Mouse (Mus musculus) heart, embryonic 15.5 days (tissue): ENCODE data around the gene Tacr2. TPM values are rescaled to one million over a fixed set of nuclear protein-coding genes. Genes with fewer than 3 reads are reported as not detected.

ENCODE experiments used
- ATAC-seq: fragments of 200-750 bp; cut with Nextera tagmentation; replicated peaks from 2 replicates; pipeline ENCODE4 v1.8.0; 2017; ENCODE audit warnings: low read depth, moderate TSS enrichment; ENCODE audit not compliant: insufficient number of reproducible peaks, insufficient read depth, low FRiP score
- H3K27ac ChIP-seq: fragments of 300-500 bp; sonication (generic); 2 replicates; pipeline ENCODE4 v1.5.1; 2015; ENCODE audit warnings: mild to moderate bottlenecking, inconsistent platforms
- H3K27me3 ChIP-seq: fragments of 300-500 bp; sonication (generic); 2 replicates; pipeline ENCODE4 v1.6.1; 2015; ENCODE audit warnings: inconsistent platforms
- H3K36me3 ChIP-seq: fragments of 300-500 bp; sonication (generic); 2 replicates; pipeline ENCODE4 v1.6.1; 2015; ENCODE audit warnings: mild to moderate bottlenecking, inconsistent platforms
- H3K4me1 ChIP-seq: fragments of 300-500 bp; sonication (generic); replicated peaks from 2 replicates; pipeline ENCODE4 v1.6.1; 2015; ENCODE audit warnings: inconsistent platforms
- H3K4me2 ChIP-seq: fragments of 300-500 bp; sonication (generic); 2 replicates; pipeline ENCODE4 v1.6.1; 2015; ENCODE audit warnings: inconsistent platforms, mild to moderate bottlenecking, moderate library complexity
- H3K4me3 ChIP-seq: fragments of 300-500 bp; sonication (generic); 2 replicates; pipeline ENCODE4 v1.5.1; 2015; ENCODE audit warnings: mild to moderate bottlenecking, inconsistent platforms
- H3K9ac ChIP-seq: fragments of 300-500 bp; sonication (generic); 2 replicates; pipeline ENCODE4 v1.6.1; 2015; ENCODE audit warnings: mild to moderate bottlenecking, inconsistent platforms
- H3K9me3 ChIP-seq: fragments of 300-500 bp; sonication (generic); replicated peaks from 2 replicates; pipeline ENCODE4 v1.6.1; 2016; ENCODE audit warnings: inconsistent platforms
- WGBS: fragments of 180-500 bp; shearing (Covaris S2); methylation state at CpG from one replicate; pipeline ENCODE4 v1.1.7; 2015; ENCODE audit warnings: mixed read lengths; 5-methylcytosine and 5-hydroxymethylcytosine counted together
- polyA plus RNA-seq: library from polyadenylated mRNA; unstranded; fragments of >200 nt; fragmentation: Nextera tagmentation; extraction: Ambion mirVana; gene quantifications from 2 replicates; pipeline ENCODE4 v1.2.1, GENCODE M21; 2015

The Tacr2 gene
- polyA plus RNA-seq, 1 experiment from 2014 or later = not detected

DNA sequence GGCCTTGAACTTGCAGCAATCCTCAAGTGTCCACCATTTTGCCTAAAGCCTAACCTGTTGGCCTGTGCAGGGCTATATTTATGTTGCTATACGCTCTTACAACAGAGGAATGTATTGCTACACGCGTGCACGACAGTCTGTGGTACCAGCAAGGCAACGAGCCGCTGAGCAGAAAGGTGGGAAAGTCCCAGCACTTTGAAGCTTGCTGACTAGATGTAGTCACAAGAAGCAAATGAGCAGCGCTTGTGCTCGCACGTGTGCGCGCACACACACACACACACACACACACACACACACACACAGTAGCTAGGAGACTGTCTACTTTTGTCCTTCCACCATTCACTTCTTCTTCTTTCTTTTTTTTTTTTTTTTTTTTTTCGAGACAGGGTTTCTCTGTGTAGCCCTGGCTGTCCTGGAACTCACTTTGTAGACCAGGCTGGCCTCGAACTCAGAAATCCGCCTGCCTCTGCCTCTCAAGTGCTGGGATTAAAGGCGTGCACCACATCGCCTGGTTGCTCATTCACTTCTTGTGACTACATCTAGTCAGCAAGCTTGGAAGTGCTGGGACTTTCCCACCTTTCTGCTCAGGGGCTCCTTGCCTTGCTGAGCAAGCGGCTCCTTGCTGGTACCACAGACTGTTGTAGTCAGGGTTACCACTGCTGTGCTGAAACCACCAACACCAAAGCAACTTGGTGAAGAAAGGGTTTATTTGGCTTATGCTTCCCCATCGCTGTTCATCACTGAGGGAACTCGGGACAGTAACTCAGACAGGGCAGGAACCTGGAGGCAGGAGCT lies 25.5 kb downstream of the Tacr2 start:
- 93% methylated on average over 18 of the region's 19 CpGs for WGBS

DNA sequence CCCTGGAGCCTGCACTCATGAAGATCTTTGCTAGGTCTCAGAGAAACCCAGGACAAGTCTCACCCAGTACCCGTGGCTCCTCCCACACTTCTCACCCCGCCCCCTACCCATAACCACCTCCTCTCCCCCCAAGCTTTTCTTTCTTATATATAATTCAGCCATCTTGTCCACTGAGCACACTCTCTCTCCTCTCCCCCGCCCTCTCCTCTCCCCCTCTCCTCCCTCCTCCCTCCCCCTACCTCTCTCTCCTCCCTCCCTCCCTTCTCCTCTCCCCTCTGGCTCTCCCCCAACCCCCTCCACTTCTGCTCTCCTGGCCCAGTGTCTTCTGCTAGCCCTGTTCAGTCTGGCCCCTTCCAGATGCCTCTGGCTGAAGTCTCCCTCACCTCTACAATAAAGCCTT lies 26.8 kb downstream of the Tacr2 start:
- H3K27ac ChIP-seq = no peak overlapping the region
- WGBS = 66% methylated on average over 3 of the region's 3 CpGs

More for the DNA sequence above, 25.5 kb downstream of the Tacr2 start:
- H3K27me3 ChIP-seq = no peaks in the 10 kb centered on the region
- no peak overlapping the region for H3K4me2 ChIP-seq
- H3K9ac ChIP-seq = no peak overlapping the region
- no peaks in the 10 kb centered on the region for H3K9me3 ChIP-seq
- no peak overlapping the region for H3K27ac ChIP-seq
- no peaks in the 10 kb centered on the region for H3K4me1 ChIP-seq
- no peak for ATAC-seq
- no peak overlapping the region for H3K4me3 ChIP-seq
- H3K36me3 ChIP-seq = peaks cover 66% of the 10 kb centered on the region

DNA sequence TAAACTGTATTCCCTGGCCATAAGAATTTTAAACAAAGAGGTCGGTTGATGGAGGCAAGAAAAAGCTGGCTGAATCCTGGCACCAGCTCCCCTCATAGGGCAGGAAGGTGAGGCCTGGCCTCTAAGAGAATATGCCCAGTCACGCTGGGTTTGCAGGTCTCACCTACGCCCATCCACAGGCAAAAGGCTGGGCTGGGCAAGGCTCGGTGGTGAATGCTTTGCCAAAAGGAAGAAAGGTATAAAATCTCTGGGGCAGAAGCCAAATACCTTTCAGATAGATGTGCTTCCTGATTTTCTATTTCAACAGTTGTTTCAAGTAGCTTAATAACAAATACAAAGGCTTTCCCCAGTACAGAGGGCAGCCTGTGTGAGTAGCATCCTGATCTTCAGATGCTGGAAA lies 27.4 kb downstream of the Tacr2 start:
- Histone ChIP-seq H3K4me2 (no peak overlapping the region), H3K4me3 (no peak overlapping the region), H3K27me3 (no peaks in the 10 kb centered on the region), H3K9ac (no peak overlapping the region), H3K27ac (no peak overlapping the region), H3K9me3 (no peaks in the 10 kb centered on the region), H3K36me3 (peaks cover 65% of the 10 kb centered on the region), H3K4me1 (no peaks in the 10 kb centered on the region)
- WGBS = 81% methylated on average over 4 of the region's 4 CpGs
- ATAC-seq = no peak

More for the DNA sequence above, 26.8 kb downstream of the Tacr2 start:
- Histone ChIP-seq H3K4me2 (no peak overlapping the region), H3K27me3 (no peaks in the 10 kb centered on the region), H3K4me1 (no peaks in the 10 kb centered on the region), H3K36me3 (peaks cover 65% of the 10 kb centered on the region), H3K4me3 (no peak overlapping the region), H3K9me3 (no peaks in the 10 kb centered on the region), H3K9ac (no peak overlapping the region)
- ATAC-seq = no peak

DNA sequence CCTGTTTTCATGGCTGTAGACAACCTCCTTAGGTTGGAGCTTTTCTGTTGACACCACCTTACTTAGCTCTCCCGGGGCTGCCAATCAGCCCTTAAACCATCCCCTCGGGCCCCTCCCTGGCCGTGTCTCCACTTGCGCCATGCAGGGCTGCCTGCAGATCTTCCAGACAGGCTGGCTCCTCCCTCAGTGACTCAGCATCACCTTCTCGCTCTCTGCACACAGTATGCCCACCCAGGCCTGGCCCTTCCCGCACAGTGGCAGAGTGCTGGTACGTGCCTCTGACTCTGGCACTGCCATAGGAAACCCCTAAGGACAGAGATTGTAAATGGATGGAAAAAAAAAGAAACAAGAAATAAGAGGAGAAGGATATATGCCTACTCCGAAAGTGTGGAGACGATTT lies 30.5 kb downstream of the Tacr2 start:
- H3K27ac ChIP-seq = no peak overlapping the region
- H3K36me3 ChIP-seq = peaks cover 78% of the 10 kb centered on the region

GRCm38 (mm10) chr10:62283206-62283792 lies 31.1 kb downstream of the Tacr2 start:
- H3K4me1 ChIP-seq = peaks cover 10% of the 10 kb centered on the region
- H3K27ac ChIP-seq = no peak overlapping the region
- no peaks in the 10 kb centered on the region for H3K27me3 ChIP-seq
- H3K36me3 ChIP-seq = peaks cover 79% of the 10 kb centered on the region
- H3K9ac ChIP-seq = no peak overlapping the region
- WGBS = 89% methylated on average over 4 of the region's 4 CpGs
- no peak overlapping the region for H3K4me2 ChIP-seq
- no peak overlapping the region for H3K4me3 ChIP-seq
- no peaks in the 10 kb centered on the region for H3K9me3 ChIP-seq
- ATAC-seq = no peak

More for the DNA sequence above, 30.5 kb downstream of the Tacr2 start:
- H3K9ac ChIP-seq = no peak overlapping the region
- H3K27me3 ChIP-seq = no peaks in the 10 kb centered on the region
- H3K4me2 ChIP-seq = no peak overlapping the region
- 50% methylated on average over 9 of the region's 9 CpGs for WGBS
- no peaks in the 10 kb centered on the region for H3K9me3 ChIP-seq
- no peak for ATAC-seq
- H3K4me3 ChIP-seq = no peak overlapping the region
- H3K4me1 ChIP-seq = peaks cover 6% of the 10 kb centered on the region

- H3K4me1 ChIP-seq = peaks cover 10% of the 10 kb centered on the region
- H3K27me3 ChIP-seq = no peaks in the 10 kb centered on the region
- H3K9ac ChIP-seq = no peak overlapping the region
- H3K4me2 ChIP-seq = no peak overlapping the region
- no peaks in the 10 kb centered on the region for H3K9me3 ChIP-seq
- no peak overlapping the region for H3K4me3 ChIP-seq
- H3K27ac ChIP-seq = peak overlapping the region; percentile 48
- peaks cover 81% of the 10 kb centered on the region for H3K36me3 ChIP-seq
- ATAC-seq = no peak
- WGBS = 70% methylated on average over 6 of the region's 6 CpGs
These were observed 35.4 kb downstream of the Tacr2 start for GRCm38 (mm10) chr10:62287460-62288124.

GRCm38 (mm10) chr10:62294112-62294511 lies 41.9 kb downstream of the Tacr2 start:
- peaks cover 93% of the 10 kb centered on the region for H3K36me3 ChIP-seq
- ATAC-seq = no peak
- no peak overlapping the region for H3K27ac ChIP-seq
- H3K4me2 ChIP-seq = no peak overlapping the region
- no peak overlapping the region for H3K9ac ChIP-seq
- H3K4me3 ChIP-seq = no peak overlapping the region
- H3K4me1 ChIP-seq = no peaks in the 10 kb centered on the region
- no peaks in the 10 kb centered on the region for H3K9me3 ChIP-seq
- H3K27me3 ChIP-seq = no peaks in the 10 kb centered on the region
- WGBS = 82% methylated on average over 4 of the region's 4 CpGs

DNA sequence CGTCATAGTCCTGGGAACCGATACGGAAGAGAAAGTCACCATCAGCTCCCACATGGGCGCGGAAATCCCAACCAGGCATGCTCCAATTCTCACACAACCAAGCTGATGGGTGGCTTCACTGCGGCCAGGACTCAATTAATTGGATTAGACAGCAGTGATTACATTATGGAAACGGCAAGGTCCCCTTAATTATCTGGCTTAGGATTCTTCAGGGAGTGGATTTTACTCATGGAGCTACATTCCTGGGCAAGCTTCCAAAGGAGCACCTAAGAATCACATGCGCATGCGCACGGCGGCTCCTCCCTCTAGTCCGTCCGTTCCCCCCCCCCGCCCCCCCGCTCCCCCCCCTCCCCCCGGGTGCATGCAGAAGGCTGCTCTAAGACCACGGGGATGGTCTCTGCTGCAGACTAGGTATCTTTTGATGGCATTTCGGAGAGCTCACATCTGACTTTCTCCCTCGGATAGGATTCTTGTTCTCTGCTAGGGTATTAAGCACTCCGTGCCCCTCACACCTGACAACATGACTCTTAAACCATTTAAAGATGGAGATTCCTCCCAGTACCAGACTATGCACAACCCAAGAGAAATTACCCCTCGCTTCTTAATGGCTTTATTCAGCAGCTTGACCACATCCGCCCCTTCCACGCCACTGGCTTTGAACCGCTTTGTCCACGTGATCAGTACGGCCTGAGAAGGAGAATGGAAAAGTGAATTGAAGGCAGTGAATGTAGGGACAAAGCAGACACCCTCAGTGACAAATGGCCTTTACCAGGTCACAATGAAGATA lies 44.0 kb downstream of the Tacr2 start:
- no peak for ATAC-seq
- Histone ChIP-seq H3K27me3 (no peaks in the 10 kb centered on the region), H3K9me3 (no peaks in the 10 kb centered on the region), H3K4me3 (no peak overlapping the region), H3K9ac (no peak overlapping the region), H3K4me1 (peaks cover 16% of the 10 kb centered on the region), H3K36me3 (peaks cover 75% of the 10 kb centered on the region), H3K4me2 (no peak overlapping the region), H3K27ac (no peak overlapping the region)
- 69% methylated on average over 23 of the region's 26 CpGs for WGBS

DNA sequence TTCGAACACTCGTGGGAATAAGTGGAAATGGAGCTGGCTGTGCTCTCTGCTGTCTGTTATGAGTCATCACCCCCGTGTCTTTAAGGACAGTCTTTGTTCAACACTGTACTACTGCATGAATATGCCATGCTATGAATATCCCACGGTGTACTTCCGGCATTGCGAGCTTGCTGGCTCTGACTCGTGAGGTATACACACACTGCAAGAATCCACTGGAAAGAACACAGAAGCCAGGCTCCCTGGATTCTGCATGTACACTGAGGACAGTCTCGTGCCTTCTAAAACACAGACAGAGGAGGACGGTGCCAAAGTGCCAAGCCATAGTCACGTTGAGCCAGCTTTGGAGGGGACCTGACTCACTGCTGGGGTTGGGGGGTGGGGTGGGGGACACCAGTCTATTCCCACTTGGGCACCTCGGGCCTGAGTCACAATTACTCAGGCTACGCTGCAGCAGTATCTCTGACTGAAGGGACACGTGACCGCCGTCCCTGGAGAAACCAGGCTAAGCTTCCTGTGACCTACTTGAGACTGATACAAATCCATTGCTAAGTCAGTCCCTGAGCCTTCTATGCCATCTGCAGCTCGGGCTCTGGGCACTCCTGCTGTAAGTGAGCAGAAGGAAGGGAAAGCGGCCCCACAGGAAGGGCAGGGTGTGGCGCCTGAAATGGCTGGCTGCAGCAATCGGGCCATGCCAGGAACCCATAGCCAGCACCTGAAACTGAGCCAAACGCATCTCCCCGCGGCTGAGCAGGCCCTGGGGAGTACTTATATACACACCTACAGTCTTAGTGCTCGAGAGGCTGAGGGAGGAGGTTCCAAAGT lies 48.0 kb downstream of the Tacr2 start:
- Histone ChIP-seq H3K9ac (no peak overlapping the region), H3K27me3 (no peaks in the 10 kb centered on the region), H3K4me1 (peaks cover 19% of the 10 kb centered on the region), H3K9me3 (no peaks in the 10 kb centered on the region), H3K27ac (peak overlapping the region; percentile 44), H3K36me3 (peaks cover 63% of the 10 kb centered on the region), H3K4me2 (no peak overlapping the region), H3K4me3 (no peak overlapping the region)
- WGBS = 49% methylated on average over 23 of the region's 23 CpGs
- ATAC-seq = peak; percentile 21; the same call in 1 of the 2 replicates

- Histone ChIP-seq H3K4me1 (peaks cover 20% of the 10 kb centered on the region), H3K9ac (no peak overlapping the region), H3K27ac (no peak overlapping the region), H3K4me2 (no peak overlapping the region), H3K9me3 (no peaks in the 10 kb centered on the region), H3K27me3 (no peaks in the 10 kb centered on the region), H3K36me3 (peaks cover 41% of the 10 kb centered on the region; the same call in 1 of the 2 replicates), H3K4me3 (no peak overlapping the region)
- 85% methylated on average over 6 of the region's 6 CpGs for WGBS
- ATAC-seq = no peak
These were observed 52.9 kb downstream of the Tacr2 start for GRCm38 (mm10) chr10:62305090-62305489.
